Mouse (Mus musculus) mouse trophoblast stem cell (cell line): ENCODE data around the gene P2rx4.
"Not testable (repeated sequence)": the region's sequence is repeated elsewhere in the genome, so short reads cannot be mapped to it uniquely, and the experiment has no call there.

Experiments used
- in situ Hi-C, 2 experiments: fragments of 300-500 bp; cut with MseI, MboI; formaldehyde crosslinking; loops; 2 replicates in 1 of 2; 3 replicates in 1 of 2; pipeline ENCODE4 v1.15.1; 2025

P2rx4 gene

DNA sequence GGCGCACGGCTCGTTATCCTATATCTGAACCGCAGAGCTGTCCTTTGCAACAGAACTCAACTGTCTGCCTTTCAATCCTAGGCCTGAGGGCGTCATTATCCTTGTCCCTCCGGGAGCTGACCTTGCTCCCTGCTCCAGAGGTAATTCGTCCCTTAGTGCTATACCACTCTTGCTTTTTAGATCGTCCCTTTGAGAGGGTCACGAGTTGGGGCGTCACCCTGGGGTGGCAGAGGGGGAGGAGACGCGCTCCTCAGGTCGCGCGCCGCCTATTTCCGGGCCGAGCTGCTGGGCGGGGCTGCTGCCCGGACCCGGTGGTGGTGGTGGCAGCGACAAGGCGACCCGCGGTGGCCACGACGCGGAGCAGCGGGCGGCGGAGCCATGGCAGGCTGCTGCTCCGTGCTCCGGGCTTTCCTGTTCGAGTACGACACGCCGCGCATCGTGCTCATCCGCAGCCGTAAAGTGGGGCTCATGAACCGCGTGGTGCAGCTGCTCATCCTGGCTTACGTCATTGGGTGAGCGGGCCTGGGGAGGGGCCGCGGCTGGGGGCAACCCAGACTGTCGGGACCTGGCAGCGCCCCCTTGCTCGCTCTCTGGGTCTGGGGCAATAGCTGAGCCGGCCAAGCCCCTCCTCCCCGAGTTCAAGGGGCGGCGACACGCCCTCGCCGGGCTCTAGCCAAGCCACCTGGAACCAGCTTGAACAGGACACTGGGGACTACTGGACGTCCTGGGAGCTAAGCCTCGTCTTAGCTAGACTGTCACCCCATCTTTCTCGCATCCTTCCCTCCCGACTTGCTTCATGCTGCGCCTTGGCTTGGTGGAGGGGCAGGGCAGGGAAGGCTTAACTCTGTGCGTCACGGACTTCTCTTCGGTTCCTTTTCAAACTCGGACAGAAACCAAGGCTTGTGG is at the start of gene P2rx4:
P2rx4 (plus strand) TSS at position 269 of the 906 bp plus-strand sequence.
- in situ Hi-C loops, result no loop called here

GRCm38 (mm10) chr5:122662501-122662900 is 44.8 kb upstream of the P2rx4 start:
- in situ Hi-C loops, result no loop called here

DNA sequence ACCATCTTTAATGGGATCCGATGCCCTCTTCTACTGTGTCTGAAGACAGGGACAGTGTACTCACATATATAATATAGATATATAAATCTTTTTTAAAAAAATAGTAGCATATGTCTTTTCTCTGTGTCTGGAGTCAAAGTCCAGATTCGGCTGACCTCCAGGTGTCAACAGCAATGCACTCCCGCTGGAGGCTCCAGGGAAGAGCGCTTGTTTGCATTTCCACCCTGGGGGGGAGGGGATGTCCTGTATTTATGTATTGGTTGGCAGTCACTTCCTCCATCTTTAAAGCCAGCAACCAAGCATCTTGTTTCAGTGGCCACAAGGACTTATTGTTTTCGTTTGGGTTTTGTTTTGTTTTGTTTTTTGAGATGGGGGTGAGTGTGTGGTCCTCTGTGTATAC is 42.3 kb upstream of the P2rx4 start:
- in situ Hi-C loops, result no loop called here

- in situ Hi-C loops, result no loop called here
Observed at GRCm38 (mm10) chr5:122668981-122669897, 38.1 kb upstream of the P2rx4 start.

DNA sequence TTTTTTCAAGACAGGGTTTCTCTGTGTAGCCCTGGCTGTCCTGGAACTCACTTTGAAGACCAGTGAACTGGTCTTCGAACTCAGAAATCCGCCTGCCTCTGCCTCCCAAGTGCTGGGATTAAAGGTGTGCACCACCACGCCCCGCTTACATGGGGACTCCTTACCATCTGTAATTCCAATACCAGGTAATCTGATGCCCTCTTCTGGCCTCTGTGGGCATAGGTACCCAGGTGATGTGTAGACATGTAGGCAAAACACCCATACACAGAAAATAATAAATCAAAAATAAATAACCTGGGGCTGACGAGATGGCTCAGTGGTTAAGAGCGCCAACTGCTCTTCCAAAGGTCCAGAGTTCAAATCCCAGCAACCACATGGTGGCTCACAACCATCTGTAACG is 35.7 kb upstream of the P2rx4 start:
- in situ Hi-C loops, result not testable (repeated sequence)

- in situ Hi-C loops, result no loop called here
Observed at GRCm38 (mm10) chr5:122672298-122672697, 35.0 kb upstream of the P2rx4 start.

DNA sequence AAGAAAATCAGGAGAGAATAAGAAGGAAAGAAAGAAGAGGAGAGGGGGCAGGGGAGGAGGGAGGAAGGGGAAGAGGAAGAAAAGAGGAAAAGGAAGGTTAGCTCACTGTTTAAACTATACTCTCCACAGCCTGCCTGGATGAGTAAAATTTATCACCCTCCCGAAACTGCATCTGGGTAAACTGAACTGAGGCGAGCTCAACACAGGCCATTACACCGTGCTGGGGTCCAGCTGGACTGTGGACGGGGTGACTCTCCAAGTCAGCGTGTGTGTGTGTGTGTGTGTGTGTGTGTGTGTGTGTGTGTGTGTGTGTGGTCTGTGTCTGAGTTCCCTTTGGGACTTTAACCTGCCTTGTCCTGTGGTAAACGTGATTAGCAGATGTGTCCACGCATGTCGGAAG is 31.3 kb upstream of the P2rx4 start:
- in situ Hi-C loops, result no loop called here

- in situ Hi-C loops, result no loop called here
Observed at GRCm38 (mm10) chr5:122677983-122678382, 29.4 kb upstream of the P2rx4 start.

DNA sequence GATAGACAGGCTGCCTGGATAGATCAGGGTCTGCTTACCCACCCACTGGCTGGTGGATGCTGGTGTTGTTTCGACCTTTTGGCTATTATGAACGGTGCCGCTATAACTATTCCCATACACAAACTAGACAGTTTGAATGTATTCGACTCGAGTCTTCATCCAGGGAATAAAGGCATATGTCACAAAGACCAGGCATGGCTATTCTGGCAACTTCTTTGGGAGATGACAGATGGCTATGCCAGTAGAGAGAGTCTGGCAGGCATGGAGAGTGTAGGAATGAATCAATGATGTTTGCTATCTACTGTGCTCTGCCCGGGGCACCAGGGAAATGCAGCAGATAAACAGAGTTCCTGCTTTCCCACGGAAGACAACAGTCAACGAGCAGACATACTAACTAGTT is 27.5 kb upstream of the P2rx4 start:
- in situ Hi-C loops, result no loop called here

GRCm38 (mm10) chr5:122681276-122681675 is 26.1 kb upstream of the P2rx4 start:
- in situ Hi-C loops, result no loop called here

DNA sequence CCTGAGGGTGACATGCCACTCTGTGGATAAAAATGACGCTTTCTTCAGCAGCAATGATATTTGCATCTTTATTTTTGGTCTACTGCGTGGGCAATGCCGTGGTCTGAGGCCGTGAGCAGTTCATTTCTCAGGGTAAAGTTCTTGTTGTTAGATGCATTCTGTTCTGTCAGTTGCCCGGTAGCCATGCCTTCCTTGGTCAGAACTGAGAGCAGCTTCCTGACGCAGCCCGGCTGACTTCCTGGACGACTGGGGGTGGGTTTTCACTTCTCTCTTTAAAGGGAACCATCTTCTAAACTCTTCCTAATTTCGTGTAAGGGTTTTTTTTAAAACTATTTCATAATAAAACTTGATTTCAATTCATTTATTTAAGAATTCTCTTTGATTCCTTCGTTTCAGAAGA is 23.4 kb upstream of the P2rx4 start:
- in situ Hi-C loops, result no loop called here

DNA sequence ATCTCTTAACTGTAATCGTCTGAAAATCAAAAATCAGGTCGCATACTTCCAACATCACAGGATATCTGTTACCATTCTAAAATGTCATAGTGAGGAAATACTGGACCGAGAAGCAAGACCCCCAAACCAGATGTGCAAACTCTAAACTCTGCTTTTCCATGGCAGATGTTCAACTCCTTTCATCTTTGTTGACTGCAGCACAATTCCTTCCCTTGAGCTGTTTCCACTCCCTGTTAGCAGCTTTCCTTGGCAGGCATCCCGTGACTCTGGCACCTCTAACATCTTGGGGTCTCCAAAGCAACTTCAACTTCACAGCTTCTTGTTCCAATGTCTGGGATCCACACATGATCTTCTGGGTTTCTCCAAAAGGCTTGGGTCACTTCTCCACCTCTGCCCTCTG is 20.0 kb upstream of the P2rx4 start:
- in situ Hi-C loops, result no loop called here

- in situ Hi-C loops, result no loop called here
Observed at GRCm38 (mm10) chr5:122689153-122689552, 18.2 kb upstream of the P2rx4 start.

DNA sequence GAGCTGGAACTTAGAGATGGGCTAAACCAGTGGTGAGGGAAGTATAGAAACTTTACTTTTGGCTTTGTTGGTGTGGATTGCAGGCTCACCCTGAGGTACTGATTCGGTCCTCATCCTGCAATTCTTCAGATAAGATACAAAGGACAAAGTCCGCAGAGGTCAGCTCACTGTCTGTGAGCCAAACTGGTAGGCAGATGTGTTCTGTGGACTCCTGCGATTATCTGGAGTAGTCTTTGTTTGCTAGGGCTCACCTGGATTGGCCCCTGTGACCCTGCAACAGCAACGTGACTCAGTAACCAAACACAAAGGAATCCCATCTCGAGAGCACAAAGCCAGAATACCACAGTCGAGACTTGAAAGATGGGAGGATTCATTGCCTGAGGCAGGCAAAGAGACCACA is 16.9 kb upstream of the P2rx4 start:
- in situ Hi-C loops, result no loop called here

DNA sequence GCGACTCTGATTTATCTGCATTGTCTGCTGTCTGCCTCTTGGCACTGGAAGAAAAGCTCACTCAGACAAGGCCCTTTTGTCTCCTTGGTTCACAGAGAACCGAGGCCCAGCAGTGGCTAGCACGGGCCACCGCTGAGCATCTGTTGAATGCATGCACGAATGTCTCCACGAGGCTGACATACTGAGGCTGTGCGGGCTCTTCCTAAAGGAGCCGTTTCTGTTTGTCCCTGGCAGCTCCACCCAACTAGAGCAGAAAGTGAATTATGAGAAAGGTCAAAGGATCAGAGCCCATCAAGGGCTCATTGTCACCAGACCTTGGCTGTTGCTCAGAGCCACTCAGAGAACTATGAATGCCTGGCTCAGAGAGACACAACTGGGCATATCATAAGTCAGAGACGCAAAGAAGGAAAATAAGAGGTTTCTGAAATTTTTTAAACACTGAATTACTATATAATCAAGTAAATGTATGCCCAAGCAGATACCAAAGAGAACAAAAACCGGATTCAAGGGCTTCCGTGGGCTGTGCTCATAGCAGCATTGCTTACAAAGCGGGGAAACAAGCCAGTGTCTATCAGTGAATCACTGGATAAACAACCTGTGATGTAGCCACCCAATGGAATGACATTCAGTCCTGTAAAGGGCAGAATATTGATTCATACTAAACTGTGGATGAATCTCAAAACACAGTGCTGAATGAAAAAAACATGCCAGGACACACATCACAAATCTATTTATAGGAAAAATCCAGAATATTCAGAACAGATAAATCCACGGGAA is 13.7 kb upstream of the P2rx4 start:
- in situ Hi-C loops, result no loop called here

DNA sequence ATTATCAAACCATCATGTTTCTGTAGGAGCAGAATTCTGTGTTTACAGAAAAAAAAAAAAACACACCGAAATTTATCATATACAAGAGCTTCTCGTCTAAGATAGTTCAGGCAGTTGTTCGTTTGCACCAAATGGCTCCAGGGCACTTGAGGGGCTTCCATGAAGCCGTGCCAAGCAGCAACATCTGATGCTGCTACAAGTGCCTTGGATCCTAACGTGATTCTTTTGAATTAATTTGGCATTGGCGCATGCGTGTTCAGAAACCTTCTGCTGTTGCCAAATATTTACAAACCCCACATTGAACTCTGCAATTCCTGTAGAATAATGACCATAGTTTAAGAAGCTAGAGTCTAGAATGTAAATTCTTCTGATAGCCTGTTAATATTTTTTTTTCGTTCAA is 11.8 kb upstream of the P2rx4 start:
- in situ Hi-C loops, result no loop called here

GRCm38 (mm10) chr5:122698041-122698700 is 9.2 kb upstream of the P2rx4 start:
- in situ Hi-C loops, result no loop called here

- in situ Hi-C loops, result no loop called here
Observed at GRCm38 (mm10) chr5:122698701-122699060, 8.7 kb upstream of the P2rx4 start.

DNA sequence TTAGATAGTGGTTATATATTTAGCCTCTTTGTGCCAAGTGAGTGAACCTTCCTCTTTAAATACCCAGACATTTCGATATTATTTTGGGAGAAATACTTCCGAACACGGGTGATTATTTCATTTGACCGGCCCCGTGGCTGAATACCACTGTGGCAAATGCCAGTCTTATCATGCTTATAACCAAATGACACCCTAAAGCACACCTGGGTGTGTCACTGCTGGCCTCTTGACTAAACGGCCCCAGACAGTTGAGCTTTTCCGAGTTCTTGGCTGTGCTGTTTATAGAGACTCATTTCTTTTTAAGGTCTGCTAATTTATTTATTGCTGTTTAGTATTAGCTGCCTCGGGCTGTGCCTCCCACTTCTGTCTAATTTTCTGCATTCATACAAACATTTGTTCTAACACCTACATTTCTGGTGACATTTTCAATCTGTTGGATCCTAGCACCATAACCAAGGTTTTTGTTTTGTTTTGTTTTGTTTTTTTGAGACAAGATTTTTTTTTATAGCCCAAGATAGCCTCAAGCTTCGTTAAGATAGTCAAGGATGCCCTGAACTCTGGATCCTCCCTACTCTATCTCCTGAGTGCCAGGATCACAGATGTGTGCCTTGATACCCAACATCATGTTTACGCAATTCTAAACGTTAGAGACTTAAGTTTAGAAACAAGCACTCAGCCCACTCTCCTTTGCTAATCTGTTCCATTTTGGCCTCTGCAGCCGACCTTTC is 7.1 kb upstream of the P2rx4 start:
- in situ Hi-C loops, result no loop called here

DNA sequence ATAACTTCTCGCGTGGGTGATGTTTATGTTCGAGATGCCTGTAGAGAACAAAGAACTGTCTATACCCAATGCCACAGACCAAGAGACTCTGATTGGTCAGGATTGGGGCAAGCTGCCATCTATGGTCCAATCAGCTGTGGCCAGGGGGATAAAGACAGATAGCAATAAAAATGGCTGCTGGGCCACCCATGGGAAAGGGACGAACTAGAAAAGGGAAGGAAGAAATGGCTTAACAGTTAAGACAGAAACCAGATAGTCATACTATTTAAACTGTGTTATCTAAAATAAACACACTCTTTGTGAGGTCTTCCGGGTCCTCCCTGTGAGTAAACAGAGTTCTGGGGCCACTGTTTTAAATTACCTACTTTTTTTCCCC is 6.5 kb upstream of the P2rx4 start:
- in situ Hi-C loops, result no loop called here

GRCm38 (mm10) chr5:122702156-122702555 is 5.2 kb upstream of the P2rx4 start:
- in situ Hi-C loops, result no loop called here
